Mouse (Mus musculus) spleen, postnatal 10 days (tissue): ENCODE data around the gene Cherp.

Experiments used
- DNase-seq, 2 experiments: peaks; one replicate each; pipeline ENCODE4 v3.0.0; 2021 to 2022; ENCODE audit warnings: low spot score in 2 of 2

Gene Cherp

GRCm38 (mm10) chr8:72418073-72418472, 57.0 kb downstream of the Cherp start:
- DNase-seq = no peak

- peak in 1 of 2 experiments; percentile 65 for DNase-seq
Measured at GRCm38 (mm10) chr8:72415252-72415651, 59.8 kb downstream of the Cherp start.

GRCm38 (mm10) chr8:72413839-72414238, 61.2 kb downstream of the Cherp start:
- DNase-seq = peak; percentile 65 to 86
